Mouse (Mus musculus) inflammation-experienced regulatory T-cells, adult 6 months (primary cell): ENCODE results near the gene Disc1. TPM values are rescaled to one million over a fixed set of nuclear protein-coding genes. Genes with fewer than 3 reads are reported as not detected.

ENCODE experiments used
- ATAC-seq: one replicate; pipeline ENCODE4 v1.8.0; 2017
- polyA plus RNA-seq, 3 experiments: library from polyadenylated mRNA; unstranded; fragments of 100-300 nt; shearing (Covaris generic); gene quantifications; one replicate each; pipeline ENCODE4 v1.2.1; 2017

Disc1 gene
- polyA plus RNA-seq, 3 experiments from 2014 or later = 0.24 to 0.61 (median 0.40) TPM

GRCm38 (mm10) chr8:125067596-125067960, 13.6 kb downstream of the Disc1 start:
- peak; percentile 79 for ATAC-seq

GRCm38 (mm10) chr8:125068146-125068905, 14.3 kb downstream of the Disc1 start:
- no peak for ATAC-seq

GRCm38 (mm10) chr8:125069304-125069703, 15.3 kb downstream of the Disc1 start:
- ATAC-seq = no peak

- no peak for ATAC-seq
These were observed 15.7 kb downstream of the Disc1 start for GRCm38 (mm10) chr8:125069733-125070132.

- no peak for ATAC-seq
These were observed 20.1 kb downstream of the Disc1 start for GRCm38 (mm10) chr8:125074141-125074540.

- ATAC-seq = no peak
These were observed 20.6 kb downstream of the Disc1 start for GRCm38 (mm10) chr8:125074581-125074980.

GRCm38 (mm10) chr8:125075389-125075788, 21.4 kb downstream of the Disc1 start:
- no peak for ATAC-seq

GRCm38 (mm10) chr8:125077326-125077725, 23.3 kb downstream of the Disc1 start:
- ATAC-seq = no peak

GRCm38 (mm10) chr8:125078771-125079384, 24.9 kb downstream of the Disc1 start:
- no peak for ATAC-seq

- ATAC-seq = no peak
These were observed 26.7 kb downstream of the Disc1 start for GRCm38 (mm10) chr8:125080388-125081344.

- no peak for ATAC-seq
These were observed 29.8 kb downstream of the Disc1 start for GRCm38 (mm10) chr8:125083746-125084145.

GRCm38 (mm10) chr8:125084523-125084922, 30.5 kb downstream of the Disc1 start:
- no peak for ATAC-seq

- no peak for ATAC-seq
These were observed 37.1 kb downstream of the Disc1 start for GRCm38 (mm10) chr8:125090889-125091740.

- no peak for ATAC-seq
These were observed 43.1 kb downstream of the Disc1 start for GRCm38 (mm10) chr8:125097140-125097539.

- ATAC-seq = no peak
These were observed 44.1 kb downstream of the Disc1 start for GRCm38 (mm10) chr8:125098050-125098449.

- ATAC-seq = no peak
These were observed 48.3 kb downstream of the Disc1 start for GRCm38 (mm10) chr8:125102303-125102702.

GRCm38 (mm10) chr8:125113171-125113570, 59.2 kb downstream of the Disc1 start:
- ATAC-seq = no peak

- no peak for ATAC-seq
These were observed 59.8 kb downstream of the Disc1 start for GRCm38 (mm10) chr8:125113831-125114230.

GRCm38 (mm10) chr8:125115321-125115720, 61.3 kb downstream of the Disc1 start:
- ATAC-seq = no peak

- ATAC-seq = no peak
These were observed 62.6 kb downstream of the Disc1 start for GRCm38 (mm10) chr8:125116616-125117015.

- no peak for ATAC-seq
These were observed 72.5 kb downstream of the Disc1 start for GRCm38 (mm10) chr8:125126482-125126881.

- ATAC-seq = no peak
These were observed 73.6 kb downstream of the Disc1 start for GRCm38 (mm10) chr8:125127621-125128020.
